Mouse (Mus musculus): Measurements from ENCODE around the gene Tnpo2.

Tnpo2 gene

DNA sequence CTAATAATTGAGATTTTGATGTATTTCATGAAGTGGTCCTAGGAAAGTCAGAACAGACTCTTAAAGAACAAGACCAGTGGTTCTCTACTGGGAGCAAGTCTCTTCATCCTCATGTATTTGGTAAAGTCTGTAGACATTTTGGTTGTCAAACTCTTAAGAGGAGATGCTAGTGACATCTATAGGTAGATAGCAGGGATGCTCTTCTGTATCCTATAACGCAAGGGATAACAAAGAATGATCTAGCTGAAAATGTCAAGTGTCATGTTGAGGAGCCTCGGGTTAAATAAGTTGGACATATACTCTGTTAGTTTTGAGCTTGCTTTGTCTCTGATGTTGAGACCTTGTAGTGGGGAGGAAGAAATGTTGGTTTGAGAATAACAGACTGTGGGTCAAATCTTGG lies 8.8 kb upstream of the Tnpo2 start:
- no peak for DNase-seq

GRCm38 (mm10) chr8:85029271-85029670 lies 7.4 kb upstream of the Tnpo2 start:
- DNase-seq, result no peak

DNA sequence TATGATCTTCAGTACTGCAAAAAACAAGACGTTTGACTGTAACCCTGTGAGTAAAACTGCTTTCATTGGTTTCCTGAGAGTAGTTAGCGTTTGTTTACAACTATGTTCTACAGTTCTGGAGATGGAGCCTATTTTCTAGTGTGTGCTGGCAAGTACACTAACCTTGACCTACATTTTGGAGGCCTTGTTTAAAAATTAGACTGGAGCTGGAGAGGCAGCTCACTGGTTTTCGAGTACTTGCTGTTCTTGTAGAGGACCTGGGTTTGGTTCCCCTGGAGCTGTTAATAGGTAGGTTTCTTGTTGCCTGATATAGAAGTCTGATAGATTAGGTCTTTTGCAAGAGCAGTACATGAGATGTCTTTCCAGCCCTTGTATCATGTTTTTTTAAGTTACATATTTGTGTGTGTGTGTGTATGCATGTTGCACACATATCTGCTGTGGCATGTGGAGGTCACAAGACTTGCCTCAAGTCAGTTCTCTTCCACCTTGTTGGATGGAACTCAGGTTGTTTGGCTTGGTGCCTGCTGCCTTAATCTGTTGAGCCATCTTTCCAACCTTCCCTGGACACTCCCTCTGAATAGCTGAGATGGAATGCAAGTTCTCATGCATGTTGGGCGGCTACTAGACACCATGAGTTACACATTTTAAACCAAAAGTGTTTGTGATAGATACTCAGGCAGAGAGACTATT lies 3.9 kb upstream of the Tnpo2 start:
- peak; percentile 73 for DNase-seq

DNA sequence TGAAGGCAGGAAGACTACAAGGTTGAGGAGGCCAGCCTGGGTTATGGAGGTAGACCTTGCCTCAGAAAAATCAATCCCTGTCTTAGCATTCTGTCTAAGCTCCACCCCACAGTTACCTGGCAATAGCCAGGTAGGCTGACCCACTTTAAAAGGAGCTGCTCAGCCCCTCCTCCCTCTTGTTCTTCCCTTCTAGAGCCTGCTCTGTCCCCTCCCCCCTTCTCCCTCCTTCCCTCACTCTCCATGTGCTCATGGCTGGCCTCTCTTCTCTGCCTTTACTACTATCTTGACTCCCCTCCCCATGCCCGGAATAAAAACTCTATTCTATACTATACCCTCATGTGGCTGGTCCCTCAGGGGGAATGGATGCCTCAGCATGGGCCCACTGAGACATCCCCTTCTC lies 2.8 kb upstream of the Tnpo2 start:
- peak; percentile 46 for DNase-seq

- DNase-seq, result peak; percentile 83
Measured at GRCm38 (mm10) chr8:85034764-85035163, 2.0 kb upstream of the Tnpo2 start.

GRCm38 (mm10) chr8:85035165-85035727 lies 1.5 kb upstream of the Tnpo2 start:
- no peak for DNase-seq

GRCm38 (mm10) chr8:85035728-85036310 lies 896 bp upstream of the Tnpo2 start:
- peak; percentile 54 for DNase-seq

- DNase-seq, result no peak
Measured at GRCm38 (mm10) chr8:85036381-85036717, 366 bp upstream of the Tnpo2 start.

- DNase-seq, result no peak
Measured at GRCm38 (mm10) chr8:85037366-85037680, 608 bp downstream of the Tnpo2 start.

DNA sequence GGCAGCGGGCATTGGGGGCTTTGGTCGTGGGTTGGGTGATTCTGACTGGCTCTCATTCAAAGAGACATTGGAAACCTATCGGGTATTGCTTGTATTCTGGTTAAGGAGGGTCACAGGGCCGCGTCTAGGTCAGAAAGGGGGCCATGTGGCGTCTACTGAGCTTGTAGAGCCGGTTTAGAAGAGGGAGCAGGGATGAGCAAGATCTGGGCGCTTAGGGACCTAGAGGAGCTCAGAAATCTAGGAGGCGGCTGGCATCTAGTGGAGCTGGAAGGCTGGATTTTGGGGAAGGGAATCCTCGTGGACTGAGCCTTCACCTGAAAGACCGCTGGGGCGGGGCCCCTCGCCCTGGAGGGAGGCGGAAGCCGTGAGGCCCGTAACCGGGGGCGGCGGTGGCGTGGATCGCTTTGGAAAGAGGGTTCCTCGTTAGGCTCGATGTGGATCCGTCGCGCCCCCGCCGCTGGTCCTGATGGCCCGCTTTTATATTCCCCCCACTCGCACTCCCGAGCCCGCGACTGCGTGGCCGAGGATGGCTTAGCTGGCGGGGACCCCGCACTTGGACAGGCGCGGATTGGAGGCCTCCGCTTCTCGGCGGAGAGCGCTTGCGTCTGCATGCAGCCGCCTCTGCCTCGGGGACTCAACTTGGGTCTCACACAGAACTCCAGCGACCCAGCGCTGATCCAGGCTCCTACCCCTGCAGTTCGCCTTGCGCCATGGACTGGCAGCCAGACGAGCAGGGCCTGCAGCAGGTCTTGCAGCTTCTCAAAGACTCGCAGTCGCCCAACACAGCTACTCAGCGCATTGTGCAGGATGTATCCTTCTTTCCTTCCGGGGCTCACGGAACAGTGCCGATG lies 1.2 kb downstream of the Tnpo2 start:
- DNase-seq, result peak; percentile 39

DNA sequence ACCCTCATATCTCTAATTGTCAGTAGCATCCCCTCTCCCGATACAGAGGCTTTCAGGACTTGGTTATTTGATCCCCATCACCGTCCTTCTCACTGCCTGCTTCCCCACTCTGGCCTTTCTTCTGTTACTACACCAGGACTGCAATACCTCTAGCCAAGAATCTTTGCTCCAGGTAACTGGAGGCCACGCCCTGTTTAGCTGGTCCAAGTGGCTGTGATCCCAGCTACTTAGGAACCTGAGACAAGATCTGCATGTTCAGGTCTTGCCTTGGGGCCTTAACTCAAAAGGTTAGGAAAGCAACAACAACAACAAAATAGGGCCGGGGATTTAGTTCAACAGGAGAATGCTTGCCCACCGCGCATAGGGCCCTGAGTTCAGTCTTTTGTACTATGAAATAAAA lies 6.9 kb downstream of the Tnpo2 start:
- DNase-seq, result no peak

GRCm38 (mm10) chr8:85057367-85057766 lies 20.7 kb downstream of the Tnpo2 start:
- no peak for DNase-seq

GRCm38 (mm10) chr8:85059879-85060616 lies 23.3 kb downstream of the Tnpo2 start, which contains the start of gene Fbxw9:
Gene Fbxw9, plus strand, starts transcription at chr8:85060055.
- peak; percentile 96 for DNase-seq

DNA sequence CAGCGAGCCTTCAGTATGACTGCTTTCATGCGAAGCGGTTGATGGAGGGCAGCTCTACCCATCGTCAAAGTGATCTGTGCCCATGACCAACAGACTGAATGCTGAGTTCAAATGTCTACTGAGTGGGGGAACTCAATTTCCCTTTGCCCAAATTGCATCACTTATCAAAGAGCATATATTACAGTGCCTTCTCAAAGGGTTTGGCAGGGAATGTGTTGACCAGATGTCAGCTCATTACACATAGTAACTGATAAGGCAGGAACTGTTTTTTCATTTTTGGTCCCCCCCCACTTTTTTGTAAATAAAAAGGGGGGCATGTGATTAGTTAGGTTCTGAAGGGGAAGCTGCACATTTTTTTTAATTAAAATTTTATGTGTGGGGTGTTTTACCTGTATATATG lies 25.9 kb downstream of the Tnpo2 start:
- no peak for DNase-seq

GRCm38 (mm10) chr8:85065213-85065612 lies 28.5 kb downstream of the Tnpo2 start:
- DNase-seq, result peak; percentile 96

- DNase-seq, result no peak
Measured at GRCm38 (mm10) chr8:85067155-85067554, 30.4 kb downstream of the Tnpo2 start.

DNA sequence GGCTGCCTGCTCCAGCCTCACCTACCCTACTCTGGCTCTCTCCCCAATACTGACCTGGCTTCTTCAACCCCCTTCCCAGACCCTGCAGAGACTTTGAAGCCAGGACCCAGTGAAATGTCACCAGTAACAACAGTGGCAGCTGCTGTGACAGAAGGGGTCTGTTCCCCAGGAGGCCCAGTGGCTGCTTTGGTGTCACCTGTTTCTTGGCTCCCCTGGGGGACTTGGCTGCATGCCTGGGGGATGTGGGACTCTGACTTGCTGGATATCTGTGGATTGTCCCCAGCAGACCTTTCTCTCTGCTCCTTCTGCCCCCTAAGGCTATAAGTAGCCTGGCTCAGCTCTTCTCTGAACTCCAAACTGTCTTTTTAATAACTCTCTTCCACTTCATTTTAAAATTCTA lies 31.3 kb downstream of the Tnpo2 start, which contains the start of gene Gm5741:
Gm5741 (minus strand) TSS at position 1 of the 400 bp plus-strand sequence.
- DNase-seq, result no peak

GRCm38 (mm10) chr8:85071041-85071440 lies 34.3 kb downstream of the Tnpo2 start:
- peak; percentile 81 for DNase-seq

GRCm38 (mm10) chr8:85071514-85072281 lies 35.0 kb downstream of the Tnpo2 start, which contains the start of gene Dhps:
Gene Dhps, plus strand, starts transcription at chr8:85071757.
- DNase-seq, result peak; percentile 94

- DNase-seq, result no peak
Measured at GRCm38 (mm10) chr8:85072364-85072929, 35.7 kb downstream of the Tnpo2 start.

- no peak for DNase-seq
Measured at GRCm38 (mm10) chr8:85073041-85073612, 36.4 kb downstream of the Tnpo2 start.

Measured in kidney, adult 9 months (tissue).